13 mouse cellular contexts compared by ENCODE assay signal in genomic region chr12:108449935-108450334, GRCm38 (mm10).
A peak's percentile ranks its signal among the peaks of the same experiment; 100 is the strongest.
DNase-seq lines count a peak whose midpoint lies in the region; ATAC-seq lines count a peak whose summit lies in the region.
"Had no signal": no experiment of that assay in that cellular context is flagged by ENCODE, and none has a peak within 500 bp of the region (broad histone marks: within the 10 kb centered on the region; RNA-seq: fewer than 3 reads in every experiment).

No protein-coding gene starts in this region.

- WGBS in liver, embryonic 15.5 days (ENCODE audit: insufficient replicate concordance): 52% methylated on average over 11 of the region's 11 CpGs
- WGBS in liver, embryonic 11.5 days: 71% methylated on average over 11 of the region's 11 CpGs
- 85% methylated on average over 11 of the region's 11 CpGs for WGBS in forebrain, embryonic 15.5 days

- H3K9ac ChIP-seq in liver, embryonic 15.5 days: no peak overlapping the region
- H3K9ac ChIP-seq in liver, embryonic 11.5 days (ENCODE audit: low read depth, low read length): no peak overlapping the region
- no peak overlapping the region for H3K9ac ChIP-seq in forebrain, embryonic 15.5 days (replicated peaks)
- H3K9ac ChIP-seq: limb, embryonic 12.5 days; midbrain, embryonic 13.5 days had no signal

- 0 out of 2 replicates have a peak, but pooled peaks have one; percentile 31 for ATAC-seq in liver, embryonic 15.5 days (ENCODE audit: insufficient read depth)
- no peak for ATAC-seq in liver, embryonic 11.5 days (replicated peaks; ENCODE audit: low FRiP score)
- peak; percentile 46 to 64; a peak in 2 of 4 replicates for ATAC-seq in hematopoietic stem cell, adult 5-6 weeks (replicated peaks in 1 of 2; ENCODE audit: insufficient read depth in 1 of 2, low FRiP score in 2 of 2, low TSS enrichment in 1 of 2, low read depth in 1 of 2, poor library complexity in 2 of 2, severe bottlenecking in 2 of 2)
- ATAC-seq in forebrain, embryonic 15.5 days (replicated peaks): no peak

- H3K4me1 ChIP-seq in liver, embryonic 15.5 days (replicated peaks): no peaks in the 10 kb centered on the region
- H3K4me1 ChIP-seq in liver, embryonic 11.5 days (replicated peaks; ENCODE audit: control insufficient read depth, insufficient read depth, low read length): no peaks in the 10 kb centered on the region
- H3K4me1 ChIP-seq in forebrain, embryonic 15.5 days: peaks cover 34% of the 10 kb centered on the region

- intact Hi-C loops in gastrocnemius, postnatal 14 days (cut with DNase I; ENCODE audit: low total_unique reads): no loop called here

- no peaks in the 10 kb centered on the region for H3K9me3 ChIP-seq in liver, embryonic 15.5 days (replicated peaks)
- no peaks in the 10 kb centered on the region for H3K9me3 ChIP-seq in liver, embryonic 11.5 days (ENCODE audit: control insufficient read depth, low read length)
- H3K9me3 ChIP-seq in forebrain, embryonic 15.5 days: no peaks in the 10 kb centered on the region
- H3K9me3 ChIP-seq: limb, embryonic 12.5 days; midbrain, embryonic 13.5 days had no signal

- no peak overlapping the region for H3K27ac ChIP-seq in liver, embryonic 15.5 days (replicated peaks)
- H3K27ac ChIP-seq in liver, embryonic 11.5 days (ENCODE audit: low read depth, low read length): no peak overlapping the region
- H3K27ac ChIP-seq in forebrain, embryonic 15.5 days (replicated peaks): no peak overlapping the region
- H3K27ac ChIP-seq: limb, embryonic 12.5 days had no signal

- no peaks in the 10 kb centered on the region for H3K36me3 ChIP-seq in liver, embryonic 15.5 days (replicated peaks)
- H3K36me3 ChIP-seq in liver, embryonic 11.5 days (ENCODE audit: control insufficient read depth, insufficient read depth, low read length): no peaks in the 10 kb centered on the region
- H3K36me3 ChIP-seq in forebrain, embryonic 15.5 days: no peaks in the 10 kb centered on the region
- H3K36me3 ChIP-seq: limb, embryonic 12.5 days; midbrain, embryonic 13.5 days had no signal

- DNase-seq in liver, embryonic 11.5 days (ENCODE audit: low spot score): no peak
- DNase-seq in adrenal gland, adult 2 months: peak; percentile 58
- DNase-seq in lung, postnatal 10 days: peak; percentile 38
- DNase-seq in layer of hippocampus, adult 11-12 months (ENCODE audit: low spot score): no peak
- no peak for DNase-seq in gastrocnemius, postnatal 14 days
- DNase-seq: cerebellum, adult 9-10 months; gastrocnemius, postnatal 10 days; thymus, adult 2 months had no signal

- H3K27me3 ChIP-seq in liver, embryonic 15.5 days: no peaks in the 10 kb centered on the region; the same call in none of the 2 replicates
- peaks cover 3% of the 10 kb centered on the region for H3K27me3 ChIP-seq in liver, embryonic 11.5 days (replicated peaks; ENCODE audit: control insufficient read depth, insufficient read depth, low read length)
- no peaks in the 10 kb centered on the region for H3K27me3 ChIP-seq in forebrain, embryonic 15.5 days
- H3K27me3 ChIP-seq: limb, embryonic 12.5 days; midbrain, embryonic 13.5 days had no signal

- no peak overlapping the region for H3K4me3 ChIP-seq in liver, embryonic 15.5 days (replicated peaks)
- no peak overlapping the region for H3K4me3 ChIP-seq in liver, embryonic 11.5 days (ENCODE audit: low read depth, low read length)
- H3K4me3 ChIP-seq in forebrain, embryonic 15.5 days: no peak overlapping the region
- H3K4me3 ChIP-seq: limb, embryonic 12.5 days; midbrain, embryonic 13.5 days had no signal

- no peak overlapping the region for H3K4me2 ChIP-seq in liver, embryonic 15.5 days
- H3K4me2 ChIP-seq in liver, embryonic 11.5 days: no peak overlapping the region
- no peak overlapping the region for H3K4me2 ChIP-seq in forebrain, embryonic 15.5 days (replicated peaks)
- H3K4me2 ChIP-seq: limb, embryonic 12.5 days; midbrain, embryonic 13.5 days had no signal

Comparison
In these comparisons a context has a peak if more than half of its experiments do, and no peak if none do; other contexts are left out.
1. ATAC-seq: peak in liver, embryonic 15.5 days (single experiment) and hematopoietic stem cell, adult 5-6 weeks (2 of 2); none in liver, embryonic 11.5 days (single experiment) and forebrain, embryonic 15.5 days (single experiment).
2. DNase-seq: peak in adrenal gland, adult 2 months (single experiment) and lung, postnatal 10 days (single experiment); none in liver, embryonic 11.5 days (single experiment), layer of hippocampus, adult 11-12 months (single experiment) and gastrocnemius, postnatal 14 days (single experiment).